Mouse (Mus musculus): ENCODE data around the gene AI182371. TPM values are rescaled to one million over a fixed set of nuclear protein-coding genes. Genes with fewer than 3 reads are reported as not detected.

The AI182371 gene
- total RNA-seq, 1 experiment from 2014 or later: 2.7 TPM

GRCm38 (mm10) chr2:35074328-35074727 lies 27.0 kb downstream of the AI182371 start:
- ATAC-seq (ENCODE audit: extremely low read depth, insufficient number of reproducible peaks, low FRiP score, poor library complexity, severe bottlenecking): no peak

GRCm38 (mm10) chr2:35072547-35072946 lies 28.8 kb downstream of the AI182371 start:
- no peak for ATAC-seq (ENCODE audit: extremely low read depth, insufficient number of reproducible peaks, low FRiP score, poor library complexity, severe bottlenecking)

GRCm38 (mm10) chr2:35070275-35070674 lies 31.1 kb downstream of the AI182371 start:
- ATAC-seq (ENCODE audit: extremely low read depth, insufficient number of reproducible peaks, low FRiP score, poor library complexity, severe bottlenecking): no peak

- ATAC-seq (ENCODE audit: extremely low read depth, insufficient number of reproducible peaks, low FRiP score, poor library complexity, severe bottlenecking): no peak
Measured at GRCm38 (mm10) chr2:35069124-35069523, 32.2 kb downstream of the AI182371 start.

GRCm38 (mm10) chr2:35067117-35067516 lies 34.2 kb downstream of the AI182371 start:
- no peak for ATAC-seq (ENCODE audit: extremely low read depth, insufficient number of reproducible peaks, low FRiP score, poor library complexity, severe bottlenecking)

GRCm38 (mm10) chr2:35066525-35067082 lies 34.7 kb downstream of the AI182371 start:
- no peak for ATAC-seq (ENCODE audit: extremely low read depth, insufficient number of reproducible peaks, low FRiP score, poor library complexity, severe bottlenecking)

GRCm38 (mm10) chr2:35063333-35064030 lies 37.9 kb downstream of the AI182371 start:
- ATAC-seq (ENCODE audit: extremely low read depth, insufficient number of reproducible peaks, low FRiP score, poor library complexity, severe bottlenecking): no peak

- no peak for ATAC-seq (ENCODE audit: extremely low read depth, insufficient number of reproducible peaks, low FRiP score, poor library complexity, severe bottlenecking)
Measured at GRCm38 (mm10) chr2:35061338-35061737, 40.0 kb downstream of the AI182371 start, which contains the start of gene Hc. Gene Hc (minus strand): TSS chr2:35061438.

- ATAC-seq (ENCODE audit: extremely low read depth, insufficient number of reproducible peaks, low FRiP score, poor library complexity, severe bottlenecking): no peak
Measured at GRCm38 (mm10) chr2:35060897-35061296, 40.4 kb downstream of the AI182371 start.

GRCm38 (mm10) chr2:35060256-35060655 lies 41.1 kb downstream of the AI182371 start:
- ATAC-seq (ENCODE audit: extremely low read depth, insufficient number of reproducible peaks, low FRiP score, poor library complexity, severe bottlenecking): no peak

GRCm38 (mm10) chr2:35058325-35058724 lies 43.0 kb downstream of the AI182371 start:
- no peak for ATAC-seq (ENCODE audit: extremely low read depth, insufficient number of reproducible peaks, low FRiP score, poor library complexity, severe bottlenecking)

- no peak for ATAC-seq (ENCODE audit: extremely low read depth, insufficient number of reproducible peaks, low FRiP score, poor library complexity, severe bottlenecking)
Measured at GRCm38 (mm10) chr2:35057243-35057642, 44.1 kb downstream of the AI182371 start.

- ATAC-seq (ENCODE audit: extremely low read depth, insufficient number of reproducible peaks, low FRiP score, poor library complexity, severe bottlenecking): peak; percentile 75
Measured at GRCm38 (mm10) chr2:35048851-35049250, 52.5 kb downstream of the AI182371 start.

- ATAC-seq (ENCODE audit: extremely low read depth, insufficient number of reproducible peaks, low FRiP score, poor library complexity, severe bottlenecking): peak; percentile 58; the same call in 1 of the 2 replicates
Measured at GRCm38 (mm10) chr2:35044956-35045355, 56.4 kb downstream of the AI182371 start.

GRCm38 (mm10) chr2:35038580-35039375 lies 62.6 kb downstream of the AI182371 start:
- ATAC-seq (ENCODE audit: extremely low read depth, insufficient number of reproducible peaks, low FRiP score, poor library complexity, severe bottlenecking): no peak

Other genes starting within 250 kb of the AI182371 start
- not detected in 2 replicates for gene Cutal, start 227.1 kb downstream of the AI182371 start, total RNA-seq (2017)
- gene Psmd5, start 226.6 kb downstream of the AI182371 start, total RNA-seq (2017): 17.1 and 17.7 TPM in 2 replicates
- gene Phf19, start 187.5 kb downstream of the AI182371 start, total RNA-seq (2017): 3.9 and 5.1 TPM in 2 replicates
- 31.1 and 31.3 TPM in 2 replicates for gene Traf1, start 139.8 kb downstream of the AI182371 start, total RNA-seq (2017)
- gene Hc, start 40.1 kb downstream of the AI182371 start, total RNA-seq (2017): not detected in 2 replicates
- gene Cntrl, start 7.9 kb upstream of the AI182371 start, total RNA-seq (2017): 218 and 252 TPM in 2 replicates
- gene Rab14, start 99.6 kb upstream of the AI182371 start, total RNA-seq (2017): 215 and 295 TPM in 2 replicates
- 187 and 197 TPM in 2 replicates for gene Gsn, start 154.8 kb upstream of the AI182371 start, total RNA-seq (2017)
- gene Stom, start 235.4 kb upstream of the AI182371 start, total RNA-seq (2017): 14.0 and 15.0 TPM in 2 replicates